Mouse (Mus musculus) liver, embryonic 14.5 days (tissue): ENCODE results near the gene Lrmda.

Experiments
- CTCF ChIP-seq: IDR thresholded peaks from 2 replicates; pipeline ENCODE4 v1.5.1; 2016; ENCODE audit warnings: antibody characterized with exemption, low read depth, control low read depth
- EP300 ChIP-seq: IDR thresholded peaks from 2 replicates; pipeline ENCODE4 v1.6.1; 2016; ENCODE audit warnings: antibody characterized with exemption, low read depth

- TF ChIP-seq CTCF (no peak), EP300 (no peak)
Observed at GRCm38 (mm10) chr14:21982096-21982591, 37.4 kb upstream of the Lrmda start.
